Mouse (Mus musculus): ENCODE measurements at regions not wholly inside any gene's neighbourhood (a gene's known extent, or its start where the extent isn't known, plus 50 kb on each side); places are given as distances from the start of the nearest gene placed in this dataset.

DNA sequence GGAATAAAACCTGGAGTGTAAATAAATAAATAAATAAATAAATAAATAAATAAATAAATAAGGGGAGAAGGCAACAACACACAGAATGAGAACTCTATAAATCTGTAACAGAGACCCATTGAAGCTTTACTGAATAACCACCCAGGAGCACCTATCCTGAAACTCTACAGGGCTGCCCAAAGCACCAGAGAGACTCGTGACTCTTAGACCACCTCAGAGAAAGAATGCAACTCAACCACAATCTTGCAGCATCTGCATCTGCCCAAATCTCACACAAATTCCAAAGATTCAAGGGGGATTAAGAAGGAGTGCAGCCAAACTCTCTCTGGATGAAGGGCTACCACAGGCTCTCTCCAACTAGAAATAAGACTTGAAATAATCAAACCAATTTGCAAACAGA, 264.5 kb downstream of the Dkk2 start:
- TF ChIP-seq POLR2A (IDR thresholded peaks at IDR 0.05; ENCODE audit: insufficient read depth, low read length) (no peak), EP300 (IDR thresholded peaks at IDR 0.05; ENCODE audit: insufficient read depth, low read depth, low read length) (no peak)

Measured in ES-Bruce4 (cell line).